Mouse (Mus musculus): ENCODE results near the gene Gm8237.
"Not testable (repeated sequence)": the region's sequence is repeated elsewhere in the genome, so short reads cannot be mapped to it uniquely, and the experiment has no call there.

The Gm8237 gene

GRCm38 (mm10) chr14:5880241-5880640 lies at the start of gene Gm8237:
TSS of gene Gm8237 (minus strand) at chr14:5880382.
- peak in 1 of 2 experiments; percentile 40 for DNase-seq

GRCm38 (mm10) chr14:5923276-5923675 lies 43.1 kb upstream of the Gm8237 start:
- DNase-seq = peak in 1 of 2 experiments; percentile 43

GRCm38 (mm10) chr14:5918330-5918942 lies 38.3 kb upstream of the Gm8237 start:
- DNase-seq = not testable (repeated sequence)

GRCm38 (mm10) chr14:5913701-5914100 lies 33.5 kb upstream of the Gm8237 start:
- DNase-seq = not testable (repeated sequence)

GRCm38 (mm10) chr14:5879791-5880190 lies 391 bp downstream of the Gm8237 start:
- peak in 1 of 2 experiments; percentile 14 for DNase-seq

- peak; percentile 16 to 62 for DNase-seq
Observed at GRCm38 (mm10) chr14:5879136-5879535, 1.0 kb downstream of the Gm8237 start.

- DNase-seq = not testable (repeated sequence)
Observed at GRCm38 (mm10) chr14:5855911-5856310, 24.3 kb downstream of the Gm8237 start.

GRCm38 (mm10) chr14:5830229-5830628 lies 50.0 kb downstream of the Gm8237 start, which contains the start of gene Gm3424:
TSS of gene Gm3424 (minus strand) at chr14:5830329.
- not testable (repeated sequence) for DNase-seq

GRCm38 (mm10) chr14:5812699-5813356 lies 67.4 kb downstream of the Gm8237 start:
- not testable (repeated sequence) for DNase-seq
